Mouse (Mus musculus): Measurements from ENCODE around the gene Klk13. TPM values are rescaled to one million over a fixed set of nuclear protein-coding genes. Genes with fewer than 3 reads are reported as not detected.

Klk13 gene
- total and polyA plus RNA-seq, 3 experiments = not detected

DNA sequence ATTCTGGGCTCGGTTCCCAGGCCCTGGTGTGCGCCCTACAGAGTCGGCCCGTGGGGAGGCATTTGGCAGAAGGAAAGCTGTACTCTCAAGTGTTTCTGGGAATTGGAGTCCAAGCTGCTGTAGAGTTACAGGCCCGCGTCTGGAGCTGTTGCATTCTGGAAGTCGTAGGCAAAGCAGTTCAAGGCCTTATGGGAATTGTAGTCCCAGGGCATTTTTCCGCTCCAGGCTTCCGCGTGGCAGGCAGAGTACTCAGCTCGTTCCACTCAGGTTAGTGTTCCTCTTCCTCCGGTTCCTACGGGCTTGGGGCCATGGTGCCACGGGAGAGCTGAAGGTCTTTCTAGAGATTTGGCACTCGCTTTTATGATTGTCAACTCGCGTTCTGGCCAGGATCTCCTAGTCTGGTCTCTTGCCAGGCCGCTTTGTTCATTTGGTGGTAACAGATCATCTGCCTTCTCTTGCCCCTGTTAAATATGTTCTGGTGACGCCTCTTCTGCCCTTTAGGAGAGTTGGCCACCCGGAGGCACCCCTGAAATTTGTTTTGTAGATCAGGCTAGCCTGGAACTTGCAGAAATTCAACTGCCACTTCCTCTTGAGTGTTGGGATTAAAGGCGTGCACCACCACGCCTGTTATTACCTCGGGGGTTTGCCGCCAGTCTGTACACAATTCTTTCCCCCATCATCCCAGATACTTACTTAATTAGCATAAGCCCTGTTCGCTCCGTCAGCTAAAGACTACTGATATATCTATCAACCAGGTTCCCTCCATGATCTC lies 40.4 kb upstream of the Klk13 start, which contains the start of gene Ctu1:
Gene Ctu1, plus strand, starts transcription at position 208 of the 772 bp plus-strand sequence.
- in situ Hi-C loops (cut with MboI; ENCODE audit: low pct_ligation_motif_present, low pct_unique_long_range_greater_than_20kb, low sequenced_read_pairs) = no loop called here
- H3K4me2 ChIP-seq (ENCODE audit: insufficient read depth, low read depth, poor library complexity, severe bottlenecking) = peak within 1 kb of the TSS; percentile 92
- H3K79me2 ChIP-seq (replicated peaks; ENCODE audit: control insufficient read depth, extremely low read depth, insufficient read depth, poor library complexity, severe bottlenecking) = no peaks in the 10 kb centered on the region
- peaks cover 17 to 32% of the 10 kb centered on the region in 2 experiments for H3K36me3 ChIP-seq (replicated peaks in 1 of 2; ENCODE audit: control insufficient read depth in 1 of 2, insufficient read depth in 1 of 2, low read length in 1 of 2)
- H3K9me3 ChIP-seq (replicated peaks; ENCODE audit: low read length) = peaks cover 8% of the 10 kb centered on the region
- no peaks in the 10 kb centered on the region for H3K27me3 ChIP-seq (replicated peaks)
- H3K4me3 ChIP-seq (replicated peaks in 1 of 3; ENCODE audit: low read depth in 2 of 3, low read length in 2 of 3, poor library complexity in 1 of 3) = peak within 1 kb of the TSS; percentile 61 to 69 (median 66)
- peaks cover 21 to 42% of the 10 kb centered on the region in 2 experiments; a peak in 3 of 4 replicates for H3K4me1 ChIP-seq (ENCODE audit: control insufficient read depth in 1 of 2, insufficient read depth in 2 of 2)
- peak within 1 kb of the TSS; percentile 81 for H3K9ac ChIP-seq (ENCODE audit: insufficient read depth, low read depth)
- no peak within 1 kb of the TSS for H3K27ac ChIP-seq (ENCODE audit: insufficient read depth, low read depth)
- no peak for TF ChIP-seq JUN (IDR thresholded peaks at IDR 0.05; ENCODE audit: insufficient read depth, low read depth, low read length)
- TF ChIP-seq MYC (IDR thresholded peaks at IDR 0.05; ENCODE audit: low read depth, low read length) = peak; percentile 85
- peak; percentile 97 for TF ChIP-seq HCFC1 (IDR thresholded peaks at IDR 0.05; ENCODE audit: low read depth, low read length)
- TF ChIP-seq TCF12 (IDR thresholded peaks at IDR 0.05; ENCODE audit: low read depth, low read length) = 0 out of 2 replicates have a peak, but pooled peaks have one; percentile 40
- TF ChIP-seq PAX5 (IDR thresholded peaks at IDR 0.05; ENCODE audit: low read length) = no peak
- peak; percentile 72 for TF ChIP-seq POLR2A (IDR thresholded peaks at IDR 0.05; ENCODE audit: low read depth, low read length)
- TF ChIP-seq GABPA (IDR thresholded peaks at IDR 0.05; ENCODE audit: insufficient replicate concordance, low read depth, low read length) = peak; percentile 73; the same call in 1 of the 2 replicates
- peak; percentile 85 for TF ChIP-seq TBP (conservative IDR thresholded peaks at IDR 0.05; ENCODE audit: low read depth, low read length)
- TF ChIP-seq MXI1 (IDR thresholded peaks at IDR 0.05; ENCODE audit: low read depth, low read length) = peak; percentile 76; the same call in 1 of the 2 replicates
- TF ChIP-seq IRF4 (IDR thresholded peaks at IDR 0.05; ENCODE audit: low read depth, low read length) = no peak
- TF ChIP-seq KAT2A (IDR thresholded peaks at IDR 0.05; ENCODE audit: insufficient replicate concordance, low read length) = peak; percentile 97
- 0 out of 2 replicates have a peak, but pooled peaks have one; percentile 5 for TF ChIP-seq MAX (IDR thresholded peaks at IDR 0.05; ENCODE audit: low read length)
- TF ChIP-seq CHD2 (IDR thresholded peaks at IDR 0.05; ENCODE audit: low read length) = no peak
- TF ChIP-seq ELF1 (IDR thresholded peaks at IDR 0.05; ENCODE audit: low read depth, low read length) = peak; percentile 94
- 0 out of 2 replicates have a peak, but pooled peaks have one; percentile 45 for TF ChIP-seq NELFE (IDR thresholded peaks at IDR 0.05; ENCODE audit: low read depth, low read length)
- TF ChIP-seq NRF1 (IDR thresholded peaks at IDR 0.05; ENCODE audit: low read depth, low read length) = no peak; the same call in 1 of the 2 replicates
- peak; percentile 93 for DNase-seq (ENCODE audit: extremely low read depth)
- dilution Hi-C loops (cut with MboI; ENCODE audit: extremely low pct_ligation_motif_present, extremely low pct_unique_long_range_greater_than_20kb, low sequenced_read_pairs) = no loop called here

DNA sequence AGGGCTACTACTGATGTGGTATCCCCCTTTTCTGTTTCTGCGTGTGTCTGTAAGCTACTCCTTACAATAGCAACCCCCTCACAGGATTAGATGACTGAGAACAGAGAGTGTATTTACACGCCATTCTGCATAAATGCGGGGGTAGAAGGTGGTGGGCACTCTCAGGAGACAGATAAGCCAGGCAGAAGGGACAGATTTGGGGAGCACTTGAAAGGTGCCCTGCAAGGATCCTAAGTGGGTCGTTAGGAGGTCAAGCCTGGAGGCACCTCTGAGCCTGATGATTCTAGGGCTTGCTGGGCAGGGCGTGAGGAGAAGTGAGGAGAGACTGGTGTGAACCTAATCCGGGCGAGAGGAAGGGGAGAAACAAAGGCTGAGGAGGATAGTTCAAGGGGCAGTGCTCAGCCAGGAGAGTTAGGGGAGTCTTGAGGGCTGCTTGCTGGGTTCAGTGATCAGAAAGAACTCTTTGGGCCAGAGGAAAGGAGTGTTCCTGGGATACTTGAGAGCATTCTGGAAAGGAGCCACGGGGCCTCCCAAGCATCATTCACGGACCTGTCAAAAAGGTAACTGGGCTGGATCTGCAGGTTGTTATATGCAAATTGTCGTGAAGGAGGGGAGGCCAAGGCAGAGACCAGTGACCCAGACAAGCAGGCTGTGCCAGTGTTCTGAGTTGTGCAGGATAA lies 39.6 kb upstream of the Klk13 start:
- in situ Hi-C loops (cut with MboI; ENCODE audit: low pct_ligation_motif_present, low pct_unique_long_range_greater_than_20kb, low sequenced_read_pairs) = no loop called here
- Histone ChIP-seq H3K4me2 (ENCODE audit: insufficient read depth, low read depth, poor library complexity, severe bottlenecking) (peak overlapping the region; percentile 92), H3K9me3 (replicated peaks; ENCODE audit: low read length) (peaks cover 12% of the 10 kb centered on the region), H3K36me3 (replicated peaks in 1 of 2; ENCODE audit: control insufficient read depth in 1 of 2, insufficient read depth in 1 of 2, low read length in 1 of 2) (peaks cover 24 to 39% of the 10 kb centered on the region in 2 experiments), H3K4me1 (ENCODE audit: control insufficient read depth in 1 of 2, insufficient read depth in 2 of 2) (peaks cover 21 to 41% of the 10 kb centered on the region in 2 experiments; a peak in 3 of 4 replicates), H3K27me3 (replicated peaks) (no peaks in the 10 kb centered on the region), H3K4me3 (replicated peaks in 1 of 3; ENCODE audit: low read depth in 2 of 3, low read length in 2 of 3, poor library complexity in 1 of 3) (peak overlapping the region; percentile 61 to 69 (median 66)), H3K79me2 (replicated peaks; ENCODE audit: control insufficient read depth, extremely low read depth, insufficient read depth, poor library complexity, severe bottlenecking) (no peaks in the 10 kb centered on the region), H3K9ac (ENCODE audit: insufficient read depth, low read depth) (peak overlapping the region; percentile 81), H3K27ac (ENCODE audit: insufficient read depth, low read depth) (no peak overlapping the region)
- TF ChIP-seq SIN3A (IDR thresholded peaks at IDR 0.05; ENCODE audit: low read length) (0 out of 2 replicates have a peak, but pooled peaks have one; percentile 55), JUN (IDR thresholded peaks at IDR 0.05; ENCODE audit: insufficient read depth, low read depth, low read length) (no peak)
- dilution Hi-C loops (cut with MboI; ENCODE audit: extremely low pct_ligation_motif_present, extremely low pct_unique_long_range_greater_than_20kb, low sequenced_read_pairs) = no loop called here
- no peak for DNase-seq (ENCODE audit: extremely low read depth)
